Mouse (Mus musculus) spleen, postnatal 10 days (tissue): ENCODE measurements around the gene Zcchc17.

Experiments used
- DNase-seq, 2 experiments: peaks; one replicate each; pipeline ENCODE4 v3.0.0; 2021 to 2022; ENCODE audit warnings: low spot score in 2 of 2

The Zcchc17 gene

GRCm38 (mm10) chr4:130318122-130318521 is 41.6 kb downstream of the Zcchc17 start:
- no peak for DNase-seq

GRCm38 (mm10) chr4:130316691-130317090 is 43.1 kb downstream of the Zcchc17 start:
- no peak for DNase-seq

GRCm38 (mm10) chr4:130315771-130316527 is 43.8 kb downstream of the Zcchc17 start:
- peak in 1 of 2 experiments; percentile 53 for DNase-seq

- no peak for DNase-seq
Measured at GRCm38 (mm10) chr4:130313552-130313951, 46.2 kb downstream of the Zcchc17 start.

GRCm38 (mm10) chr4:130312526-130312925 is 47.2 kb downstream of the Zcchc17 start:
- no peak for DNase-seq

- DNase-seq = no peak
Measured at GRCm38 (mm10) chr4:130309254-130309653, 50.5 kb downstream of the Zcchc17 start.

GRCm38 (mm10) chr4:130308231-130309081 is 51.3 kb downstream of the Zcchc17 start, which contains the start of the genes Fabp3 and Gm10570:
Gene Fabp3 (plus strand): TSS chr4:130308595.
Gene Gm10570 (minus strand): TSS chr4:130308674.
- peak in 1 of 2 experiments; percentile 24 for DNase-seq

GRCm38 (mm10) chr4:130307851-130308230 is 51.9 kb downstream of the Zcchc17 start:
- peak in 1 of 2 experiments; percentile 59 for DNase-seq

- no peak for DNase-seq
Measured at GRCm38 (mm10) chr4:130306796-130307630, 52.7 kb downstream of the Zcchc17 start.

GRCm38 (mm10) chr4:130304746-130305145 is 55.0 kb downstream of the Zcchc17 start:
- no peak for DNase-seq

GRCm38 (mm10) chr4:130302285-130302870 is 57.4 kb downstream of the Zcchc17 start:
- DNase-seq = no peak

GRCm38 (mm10) chr4:130299629-130300018 is 60.1 kb downstream of the Zcchc17 start:
- DNase-seq = no peak

GRCm38 (mm10) chr4:130298877-130299628 is 60.7 kb downstream of the Zcchc17 start:
- DNase-seq = no peak

- DNase-seq = peak; percentile 61 to 70
Measured at GRCm38 (mm10) chr4:130297123-130297529, 62.6 kb downstream of the Zcchc17 start.

GRCm38 (mm10) chr4:130296243-130296965 is 63.3 kb downstream of the Zcchc17 start:
- DNase-seq = peak; percentile 48 to 51

GRCm38 (mm10) chr4:130295047-130295745 is 64.5 kb downstream of the Zcchc17 start:
- peak; percentile 78 to 87 for DNase-seq

GRCm38 (mm10) chr4:130294513-130294912 is 65.2 kb downstream of the Zcchc17 start:
- DNase-seq = peak; percentile 38 to 62

- peak; percentile 88 to 92 for DNase-seq
Measured at GRCm38 (mm10) chr4:130292271-130292670, 67.5 kb downstream of the Zcchc17 start.

- no peak for DNase-seq
Measured at GRCm38 (mm10) chr4:130289824-130290223, 69.9 kb downstream of the Zcchc17 start.
